Mouse (Mus musculus) R1 (cell line): ENCODE measurements around the gene Dnajc3.

Experiments used
- DNase-seq: peaks from one replicate; pipeline ENCODE4 v3.0.0-alpha.2; 2018; ENCODE audit warnings: low read depth, low spot score

Dnajc3 gene

GRCm38 (mm10) chr14:118937533-118938492 is at the start of gene Dnajc3:
TSS of gene Dnajc3 (plus strand) at chr14:118937976.
- DNase-seq, result peak; percentile 97

- no peak for DNase-seq
Measured at GRCm38 (mm10) chr14:118890101-118890500, 47.7 kb upstream of the Dnajc3 start.

- DNase-seq, result no peak
Measured at GRCm38 (mm10) chr14:118895228-118895627, 42.5 kb upstream of the Dnajc3 start.

- DNase-seq, result no peak
Measured at GRCm38 (mm10) chr14:118895655-118896054, 42.1 kb upstream of the Dnajc3 start.

GRCm38 (mm10) chr14:118899940-118900339 is 37.8 kb upstream of the Dnajc3 start:
- no peak for DNase-seq

GRCm38 (mm10) chr14:118900911-118901310 is 36.9 kb upstream of the Dnajc3 start:
- peak; percentile 62 for DNase-seq

GRCm38 (mm10) chr14:118903397-118903796 is 34.4 kb upstream of the Dnajc3 start:
- no peak for DNase-seq

- no peak for DNase-seq
Measured at GRCm38 (mm10) chr14:118903867-118904562, 33.8 kb upstream of the Dnajc3 start.

- DNase-seq, result no peak
Measured at GRCm38 (mm10) chr14:118907592-118907991, 30.2 kb upstream of the Dnajc3 start.

GRCm38 (mm10) chr14:118909872-118910271 is 27.9 kb upstream of the Dnajc3 start:
- no peak for DNase-seq

GRCm38 (mm10) chr14:118910332-118911222 is 27.2 kb upstream of the Dnajc3 start:
- peak; percentile 67 for DNase-seq

GRCm38 (mm10) chr14:118911521-118911920 is 26.3 kb upstream of the Dnajc3 start:
- no peak for DNase-seq

GRCm38 (mm10) chr14:118913651-118914050 is 24.1 kb upstream of the Dnajc3 start:
- no peak for DNase-seq

- peak; percentile 40 for DNase-seq
Measured at GRCm38 (mm10) chr14:118919025-118919424, 18.8 kb upstream of the Dnajc3 start.

GRCm38 (mm10) chr14:118920654-118921053 is 17.1 kb upstream of the Dnajc3 start:
- DNase-seq, result no peak

GRCm38 (mm10) chr14:118922251-118922650 is 15.5 kb upstream of the Dnajc3 start:
- no peak for DNase-seq

GRCm38 (mm10) chr14:118922667-118923184 is 15.1 kb upstream of the Dnajc3 start:
- DNase-seq, result peak; percentile 37

GRCm38 (mm10) chr14:118924673-118925615 is 12.8 kb upstream of the Dnajc3 start, which contains the start of gene Dzip1:
TSS of gene Dzip1 (minus strand) at chr14:118925460.
- DNase-seq, result peak; percentile 89

- no peak for DNase-seq
Measured at GRCm38 (mm10) chr14:118928565-118928964, 9.2 kb upstream of the Dnajc3 start.

- no peak for DNase-seq
Measured at GRCm38 (mm10) chr14:118929779-118930178, 8.0 kb upstream of the Dnajc3 start.
